Mouse (Mus musculus) lung, postnatal 0 days (tissue): Measurements from ENCODE around the gene Lgals9. TPM values are rescaled to one million over a fixed set of nuclear protein-coding genes. Genes with fewer than 3 reads are reported as not detected.

Source experiments
- ATAC-seq: fragments of 200-750 bp; cut with Nextera tagmentation; 2 replicates; pipeline ENCODE4 v1.8.0; 2017; ENCODE audit warnings: moderate library complexity
- DNase-seq: peaks from one replicate; pipeline ENCODE4 v3.0.0-alpha.2; 2016; ENCODE audit warnings: low spot score
- H3K27ac ChIP-seq: fragments of 300-500 bp; sonication (generic); 2 replicates; pipeline ENCODE4 v1.5.1; 2014; ENCODE audit warnings: antibody characterized with exemption, mild to moderate bottlenecking, low read length, mixed read lengths
- H3K27me3 ChIP-seq: fragments of 300-500 bp; sonication (generic); replicated peaks from 2 replicates; pipeline ENCODE4 v1.6.1; 2014; ENCODE audit warnings: low read length, mixed read lengths; ENCODE audit not compliant: insufficient read depth
- H3K36me3 ChIP-seq: fragments of 300-500 bp; sonication (generic); 2 replicates; pipeline ENCODE4 v1.6.1; 2014; ENCODE audit warnings: low read length, mixed read lengths; ENCODE audit not compliant: insufficient read depth
- H3K4me1 ChIP-seq: fragments of 300-500 bp; sonication (generic); 2 replicates; pipeline ENCODE4 v1.6.1; 2014; ENCODE audit warnings: antibody characterized with exemption, low read depth, low read length, mixed read lengths; ENCODE audit not compliant: insufficient read depth
- H3K4me2 ChIP-seq: fragments of 300-500 bp; sonication (generic); replicated peaks from 2 replicates; pipeline ENCODE4 v1.6.1; 2014; ENCODE audit warnings: low read depth, mild to moderate bottlenecking, low read length, moderate library complexity, mixed read lengths
- H3K4me3 ChIP-seq: fragments of 300-500 bp; sonication (generic); 2 replicates; pipeline ENCODE4 v1.5.1; 2014; ENCODE audit warnings: low read depth, low read length
- H3K9ac ChIP-seq: fragments of 300-500 bp; sonication (generic); replicated peaks from 2 replicates; pipeline ENCODE4 v1.6.1; 2014; ENCODE audit warnings: low read depth, mild to moderate bottlenecking
- H3K9me3 ChIP-seq: fragments of 300-500 bp; sonication (generic); 2 replicates; pipeline ENCODE4 v1.6.1; 2016; ENCODE audit warnings: low read length, mixed read lengths
- CTCF ChIP-seq: IDR thresholded peaks from 2 replicates; pipeline ENCODE4 v1.5.1; 2016; ENCODE audit warnings: antibody characterized with exemption, mild to moderate bottlenecking
- EP300 ChIP-seq: IDR thresholded peaks from 2 replicates; pipeline ENCODE4 v1.6.1; 2016; ENCODE audit warnings: antibody characterized with exemption, mild to moderate bottlenecking, control low read depth
- WGBS: fragments of 180-500 bp; shearing (Covaris S2); extraction: QIAGEN DNeasy Blood & Tissue Kit; methylation state at CpG from one replicate; pipeline ENCODE4 v1.1.7; 2014; 5-methylcytosine and 5-hydroxymethylcytosine counted together
- polyA plus RNA-seq: library from polyadenylated mRNA; unstranded; fragments of >200 nt; fragmentation: Nextera tagmentation; extraction: Ambion mirVana; gene quantifications from 2 replicates; pipeline ENCODE4 v1.2.1, GENCODE M21; 2015

Lgals9 gene
- polyA plus RNA-seq, 1 experiment from 2014 or later, result 137 TPM

GRCm38 (mm10) chr11:78959367-78959766, 25.4 kb downstream of the Lgals9 start:
- H3K27ac ChIP-seq, result no peak overlapping the region
- no peak for DNase-seq

GRCm38 (mm10) chr11:78956260-78956659, 28.5 kb downstream of the Lgals9 start:
- DNase-seq (peak; percentile 72), ATAC-seq (no peak)
- Histone ChIP-seq H3K27me3 (no peaks in the 10 kb centered on the region), H3K27ac (no peak overlapping the region), H3K9me3 (no peaks in the 10 kb centered on the region), H3K4me3 (no peak overlapping the region), H3K9ac (no peak overlapping the region), H3K4me2 (no peak overlapping the region), H3K4me1 (no peaks in the 10 kb centered on the region), H3K36me3 (no peaks in the 10 kb centered on the region)
- peak; percentile 93 for TF ChIP-seq CTCF
- no peak for TF ChIP-seq EP300
- 13% methylated on average over 7 of the region's 7 CpGs for WGBS

More at GRCm38 (mm10) chr11:78959367-78959766, 25.4 kb downstream of the Lgals9 start:
- ATAC-seq, result no peak
- Histone ChIP-seq H3K36me3 (0 out of 2 replicates have a peak, but pooled peaks cover 6% of the 10 kb centered on the region), H3K4me1 (no peaks in the 10 kb centered on the region), H3K4me3 (no peak overlapping the region), H3K9ac (no peak overlapping the region), H3K27me3 (no peaks in the 10 kb centered on the region), H3K9me3 (no peaks in the 10 kb centered on the region), H3K4me2 (no peak overlapping the region)
- TF ChIP-seq CTCF (no peak), EP300 (no peak)
- 64% methylated on average over 8 of the region's 8 CpGs for WGBS

- Histone ChIP-seq H3K9me3 (no peaks in the 10 kb centered on the region), H3K9ac (no peak overlapping the region), H3K4me3 (no peak overlapping the region), H3K4me2 (no peak overlapping the region), H3K27ac (no peak overlapping the region), H3K36me3 (no peaks in the 10 kb centered on the region), H3K4me1 (no peaks in the 10 kb centered on the region), H3K27me3 (no peaks in the 10 kb centered on the region)
- 13% methylated on average over 17 of the region's 17 CpGs for WGBS
- TF ChIP-seq CTCF (no peak), EP300 (no peak)
- ATAC-seq, result no peak
- DNase-seq, result peak; percentile 60
These were observed 32.3 kb downstream of the Lgals9 start for GRCm38 (mm10) chr11:78952467-78952866.

GRCm38 (mm10) chr11:78950365-78950764, 34.4 kb downstream of the Lgals9 start:
- TF ChIP-seq CTCF (no peak), EP300 (no peak)
- H3K27ac ChIP-seq, result no peak overlapping the region
- WGBS, result 51% methylated on average over 8 of the region's 8 CpGs
- H3K9me3 ChIP-seq, result no peaks in the 10 kb centered on the region
- no peak overlapping the region for H3K9ac ChIP-seq
- no peaks in the 10 kb centered on the region for H3K27me3 ChIP-seq
- ATAC-seq, result peak; percentile 44; the same call in 1 of the 2 replicates
- H3K4me3 ChIP-seq, result no peak overlapping the region
- no peaks in the 10 kb centered on the region for H3K4me1 ChIP-seq
- no peaks in the 10 kb centered on the region for H3K36me3 ChIP-seq
- DNase-seq, result peak; percentile 66
- no peak overlapping the region for H3K4me2 ChIP-seq

GRCm38 (mm10) chr11:78943083-78943482, 41.7 kb downstream of the Lgals9 start:
- ATAC-seq (no peak), DNase-seq (no peak)
- H3K27me3 ChIP-seq, result no peaks in the 10 kb centered on the region
- H3K4me2 ChIP-seq, result no peak overlapping the region
- H3K27ac ChIP-seq, result no peak overlapping the region
- H3K9me3 ChIP-seq, result no peaks in the 10 kb centered on the region
- no peak overlapping the region for H3K9ac ChIP-seq
- no peaks in the 10 kb centered on the region for H3K36me3 ChIP-seq
- 87% methylated on average over 1 of the region's 1 CpGs for WGBS
- no peak overlapping the region for H3K4me3 ChIP-seq
- no peaks in the 10 kb centered on the region for H3K4me1 ChIP-seq
- TF ChIP-seq CTCF (no peak), EP300 (no peak)

GRCm38 (mm10) chr11:78935178-78935577, 49.6 kb downstream of the Lgals9 start:
- no peak overlapping the region for H3K9ac ChIP-seq
- no peak overlapping the region for H3K4me2 ChIP-seq
- ATAC-seq (peak; percentile 67), DNase-seq (peak; percentile 31)
- H3K4me1 ChIP-seq, result 0 out of 2 replicates have a peak, but pooled peaks cover 3% of the 10 kb centered on the region
- H3K27ac ChIP-seq, result peak overlapping the region; percentile 81
- H3K9me3 ChIP-seq, result no peaks in the 10 kb centered on the region
- H3K36me3 ChIP-seq, result no peaks in the 10 kb centered on the region
- H3K4me3 ChIP-seq, result no peak overlapping the region
- 61% methylated on average over 6 of the region's 6 CpGs for WGBS
- no peak for TF ChIP-seq EP300
- TF ChIP-seq CTCF, result no peak; the same call in 1 of the 2 replicates
- no peaks in the 10 kb centered on the region for H3K27me3 ChIP-seq

- H3K9ac ChIP-seq, result no peak overlapping the region
- peak overlapping the region; percentile 81 for H3K27ac ChIP-seq
- H3K4me3 ChIP-seq, result no peak overlapping the region
- H3K36me3 ChIP-seq, result no peaks in the 10 kb centered on the region
- no peaks in the 10 kb centered on the region for H3K27me3 ChIP-seq
- H3K4me1 ChIP-seq, result 0 out of 2 replicates have a peak, but pooled peaks cover 3% of the 10 kb centered on the region
- ATAC-seq, result peak; percentile 53
- DNase-seq, result peak; percentile 24
- TF ChIP-seq EP300 (no peak), CTCF (no peak)
- WGBS, result 31% methylated on average over 4 of the region's 4 CpGs
- no peaks in the 10 kb centered on the region for H3K9me3 ChIP-seq
- H3K4me2 ChIP-seq, result no peak overlapping the region
These were observed 50.0 kb downstream of the Lgals9 start for GRCm38 (mm10) chr11:78934727-78935126.
